Mouse (Mus musculus) kidney, adult 2 months (tissue): ENCODE results near the gene Slc8a1.

Source experiments
- CTCF ChIP-seq: fragments of 200-500 bp; conservative IDR thresholded peaks from 2 replicates; pipeline ENCODE4 v1.5.1; 2011; ENCODE audit warnings: low read depth, mild to moderate bottlenecking, control low read depth, low read length, moderate library complexity, mixed read lengths; ENCODE audit not compliant: insufficient read depth, insufficient read length
- POLR2A ChIP-seq: fragments of 200-500 bp; IDR thresholded peaks from one replicate; pipeline ENCODE4 v1.6.1; 2011; ENCODE audit warnings: low read depth, low read length, control low read depth

GRCm38 (mm10) chr17:81712273-81712751 lies 25.9 kb downstream of the Slc8a1 start:
- no peak for TF ChIP-seq POLR2A
- no peak for TF ChIP-seq CTCF
